Mouse (Mus musculus): Measurements from ENCODE around the gene AW551984.

Gene AW551984

GRCm38 (mm10) chr9:39603999-39604453 lies at the start of gene AW551984:
Gene AW551984, minus strand, starts transcription at chr9:39604403.
- DNase-seq (ENCODE audit: extremely low read depth, low read depth): no peak

GRCm38 (mm10) chr9:39647382-39647781 lies 43.2 kb upstream of the AW551984 start:
- DNase-seq (ENCODE audit: extremely low read depth, low read depth): no peak

- no peak for DNase-seq (ENCODE audit: extremely low read depth, low read depth)
Observed at GRCm38 (mm10) chr9:39644785-39645184, 40.6 kb upstream of the AW551984 start, which contains the start of gene Olfr961. Gene Olfr961, plus strand, starts transcription at chr9:39645085.

- DNase-seq (ENCODE audit: extremely low read depth, low read depth): no peak
Observed at GRCm38 (mm10) chr9:39633913-39634594, 29.9 kb upstream of the AW551984 start.

GRCm38 (mm10) chr9:39629069-39629468 lies 24.9 kb upstream of the AW551984 start:
- no peak for DNase-seq (ENCODE audit: extremely low read depth, low read depth)

GRCm38 (mm10) chr9:39624711-39625110 lies 20.5 kb upstream of the AW551984 start:
- no peak for DNase-seq (ENCODE audit: extremely low read depth, low read depth)

GRCm38 (mm10) chr9:39623783-39624182 lies 19.6 kb upstream of the AW551984 start:
- no peak for DNase-seq (ENCODE audit: extremely low read depth, low read depth)

GRCm38 (mm10) chr9:39621073-39621472 lies 16.9 kb upstream of the AW551984 start, which contains the start of gene Olfr960:
Gene Olfr960, plus strand, starts transcription at chr9:39621373.
- DNase-seq (ENCODE audit: extremely low read depth, low read depth): no peak

- DNase-seq (ENCODE audit: extremely low read depth, low read depth): no peak
Observed at GRCm38 (mm10) chr9:39611953-39612352, 7.8 kb upstream of the AW551984 start.

- no peak for DNase-seq (ENCODE audit: extremely low read depth, low read depth)
Observed at GRCm38 (mm10) chr9:39610355-39610754, 6.2 kb upstream of the AW551984 start, which contains the start of gene Olfr148. Gene Olfr148, plus strand, starts transcription at chr9:39610655.

- no peak for DNase-seq (ENCODE audit: extremely low read depth, low read depth)
Observed at GRCm38 (mm10) chr9:39608497-39608896, 4.3 kb upstream of the AW551984 start.

- DNase-seq (ENCODE audit: extremely low read depth, low read depth): no peak
Observed at GRCm38 (mm10) chr9:39603333-39603845, 814 bp downstream of the AW551984 start.

- no peak for DNase-seq (ENCODE audit: extremely low read depth, low read depth)
Observed at GRCm38 (mm10) chr9:39602536-39603332, 1.5 kb downstream of the AW551984 start.

GRCm38 (mm10) chr9:39577050-39577449 lies 27.2 kb downstream of the AW551984 start:
- no peak for DNase-seq (ENCODE audit: extremely low read depth, low read depth)

- DNase-seq (ENCODE audit: extremely low read depth, low read depth): no peak
Observed at GRCm38 (mm10) chr9:39575469-39575868, 28.7 kb downstream of the AW551984 start, which contains the start of gene Olfr959. Gene Olfr959, minus strand, starts transcription at chr9:39575569.

- DNase-seq (ENCODE audit: extremely low read depth, low read depth): no peak
Observed at GRCm38 (mm10) chr9:39558349-39558647, 45.9 kb downstream of the AW551984 start.

- no peak for DNase-seq (ENCODE audit: extremely low read depth, low read depth)
Observed at GRCm38 (mm10) chr9:39557529-39558348, 46.5 kb downstream of the AW551984 start.

- no peak for DNase-seq (ENCODE audit: extremely low read depth, low read depth)
Observed at GRCm38 (mm10) chr9:39553946-39554345, 50.3 kb downstream of the AW551984 start, which contains the start of gene Olfr958. Gene Olfr958, minus strand, starts transcription at chr9:39554054.

GRCm38 (mm10) chr9:39550806-39551205 lies 53.4 kb downstream of the AW551984 start:
- no peak for DNase-seq (ENCODE audit: extremely low read depth, low read depth)
